Mouse (Mus musculus): Measurements from ENCODE around the gene Larp4b. TPM values are rescaled to one million over a fixed set of nuclear protein-coding genes. Genes with fewer than 3 reads are reported as not detected.

The Larp4b gene
- polyA plus RNA-seq, 1 experiment, result 35.2 TPM

DNA sequence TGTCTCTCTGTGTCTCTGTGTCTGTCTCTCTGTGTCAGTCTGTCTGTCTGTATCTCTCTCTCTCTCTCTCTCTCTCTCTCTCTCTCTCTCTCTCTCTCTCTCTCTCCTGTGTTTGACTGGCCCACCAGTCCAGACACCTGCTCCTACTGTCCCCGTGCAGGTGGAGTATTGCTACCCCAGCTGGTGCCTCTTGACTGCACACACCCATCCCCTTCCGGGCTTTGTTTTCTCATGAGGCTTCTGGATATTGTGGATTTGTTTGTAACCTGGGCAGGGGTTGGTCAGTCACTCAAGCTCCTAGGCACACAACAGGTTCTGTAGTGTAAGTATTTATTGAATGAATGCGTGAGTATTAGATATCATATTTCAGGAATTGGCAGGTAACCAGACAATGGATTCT is 104.4 kb downstream of the Larp4b start:
- no peak for TF ChIP-seq CTCF (IDR thresholded peaks at IDR 0.05; ENCODE audit: borderline replicate concordance, extremely low read depth, insufficient read depth, insufficient read length)
- TF ChIP-seq POLR2A (IDR thresholded peaks at IDR 0.05; ENCODE audit: borderline replicate concordance, extremely low read depth, insufficient read depth, insufficient read length, poor library complexity, severe bottlenecking), result no peak
- DNase-seq (ENCODE audit: low read depth), result no peak

DNA sequence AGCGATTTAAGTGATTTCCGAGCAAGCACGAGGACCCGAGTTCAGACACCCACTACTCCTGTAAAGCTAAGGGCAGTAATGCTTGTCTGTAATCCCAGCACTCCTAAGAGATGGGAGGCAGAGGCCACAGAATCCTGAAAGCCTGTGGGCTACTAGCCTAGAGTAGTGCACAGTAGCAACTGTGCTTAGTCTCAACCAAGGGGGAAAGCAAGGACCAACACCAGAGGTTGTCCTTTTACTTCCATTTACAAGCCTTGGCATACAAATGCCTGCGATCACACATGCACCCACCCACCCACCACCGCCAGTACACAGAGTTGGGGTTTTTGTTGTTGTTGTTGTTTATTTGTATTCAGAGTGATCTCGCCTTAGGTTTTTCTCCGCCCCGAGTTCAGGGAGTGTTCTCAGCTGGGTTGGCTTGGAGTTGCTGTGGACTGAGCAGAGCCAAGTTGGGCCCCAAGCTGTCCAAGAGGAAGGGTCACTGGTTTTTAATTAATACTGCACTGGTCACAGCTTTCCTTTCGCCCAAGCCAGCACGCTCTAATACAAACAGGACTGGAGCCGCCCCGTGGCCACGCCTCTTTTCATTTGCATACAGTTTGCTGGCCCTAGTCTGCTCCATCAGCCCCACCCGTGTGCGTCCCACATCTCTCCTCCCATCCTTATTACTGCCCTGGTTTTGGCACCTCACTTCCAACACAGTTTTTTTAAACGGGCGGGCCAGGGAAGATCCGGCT is 105.2 kb downstream of the Larp4b start:
- DNase-seq (ENCODE audit: low read depth), result peak; percentile 62
- TF ChIP-seq CTCF (IDR thresholded peaks at IDR 0.05; ENCODE audit: borderline replicate concordance, extremely low read depth, insufficient read depth, insufficient read length), result no peak
- no peak for TF ChIP-seq POLR2A (IDR thresholded peaks at IDR 0.05; ENCODE audit: borderline replicate concordance, extremely low read depth, insufficient read depth, insufficient read length, poor library complexity, severe bottlenecking)

DNA sequence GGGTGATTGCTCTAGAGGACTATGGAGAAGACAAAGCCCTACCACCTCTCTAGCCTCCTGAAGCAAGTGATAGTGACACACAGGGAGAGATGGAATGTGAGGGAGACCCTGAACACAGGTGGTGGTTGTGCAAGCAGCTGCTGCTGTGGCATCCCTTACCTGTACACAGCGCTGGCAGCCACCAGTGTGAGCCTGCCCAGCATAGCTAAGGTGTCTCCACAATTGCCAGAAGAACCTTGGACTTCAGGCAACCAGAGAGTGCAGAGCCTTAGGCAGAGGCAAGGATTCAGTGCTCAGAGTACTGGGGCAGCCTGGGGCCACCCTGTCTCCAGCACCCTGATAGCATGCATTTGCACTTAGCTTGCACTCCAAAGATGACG is 105.8 kb downstream of the Larp4b start:
- TF ChIP-seq POLR2A (IDR thresholded peaks at IDR 0.05; ENCODE audit: borderline replicate concordance, extremely low read depth, insufficient read depth, insufficient read length, poor library complexity, severe bottlenecking) (no peak), CTCF (IDR thresholded peaks at IDR 0.05; ENCODE audit: borderline replicate concordance, extremely low read depth, insufficient read depth, insufficient read length) (no peak)
- DNase-seq (ENCODE audit: low read depth), result no peak

DNA sequence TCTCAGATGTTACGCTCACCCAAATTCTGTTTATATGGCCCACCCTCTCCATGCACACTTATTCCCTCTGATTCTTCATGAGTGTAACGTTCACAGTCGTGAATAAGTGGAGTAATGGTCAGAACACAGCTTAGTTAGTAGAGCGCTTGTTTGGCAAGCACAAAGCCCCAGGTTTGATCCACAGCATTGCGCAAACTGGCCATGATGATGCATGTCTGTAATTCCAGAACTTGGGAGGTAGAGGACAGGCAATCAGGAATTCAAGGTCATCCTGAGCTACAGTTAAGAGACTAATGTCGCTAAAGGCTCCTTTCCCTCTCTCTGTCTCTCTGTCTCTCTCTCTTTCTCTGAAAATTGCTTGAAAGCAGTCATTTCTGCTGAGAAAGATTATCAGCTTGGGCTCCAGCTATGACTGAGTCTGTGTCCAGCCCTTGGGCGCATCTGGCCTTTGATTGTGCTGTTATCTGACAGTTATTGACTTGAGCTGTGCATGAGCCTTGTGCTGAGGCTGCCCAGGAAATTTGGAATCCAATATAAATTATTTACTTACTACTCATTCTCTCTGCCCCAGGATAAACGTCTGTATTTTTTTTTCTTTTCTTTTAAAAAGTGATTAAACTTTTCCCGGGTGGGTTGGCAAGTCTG is 129.2 kb downstream of the Larp4b start:
- peak; percentile 13 for DNase-seq (ENCODE audit: low read depth)
- no peak for TF ChIP-seq POLR2A (IDR thresholded peaks at IDR 0.05; ENCODE audit: borderline replicate concordance, extremely low read depth, insufficient read depth, insufficient read length, poor library complexity, severe bottlenecking)
- TF ChIP-seq CTCF (IDR thresholded peaks at IDR 0.05; ENCODE audit: borderline replicate concordance, extremely low read depth, insufficient read depth, insufficient read length), result no peak

Other genes starting within 250 kb of the Larp4b start
- gene Wdr37, start 222.0 kb upstream of the Larp4b start, polyA plus RNA-seq (2012; rRNA removed), result 35.0 and 43.4 TPM in 2 replicates
- gene Idi1, start 208.4 kb upstream of the Larp4b start, polyA plus RNA-seq (2012; rRNA removed), result 49.7 and 54.2 TPM in 2 replicates
- gene Gm9745, start 145.7 kb upstream of the Larp4b start, polyA plus RNA-seq (2012; rRNA removed), result not detected in 2 replicates
- gene Idi2, start 141.0 kb upstream of the Larp4b start, polyA plus RNA-seq (2012; rRNA removed), result not detected in 2 replicates
- 25.6 and 30.5 TPM in 2 replicates for gene Gtpbp4, start 97.8 kb upstream of the Larp4b start, polyA plus RNA-seq (2012; rRNA removed)
- gene Dip2c, start 182.6 kb downstream of the Larp4b start, polyA plus RNA-seq (2012; rRNA removed), result 22.7 and 29.5 TPM in 2 replicates